10 mouse cellular contexts compared by ENCODE assay signal in the genomic region with DNA sequence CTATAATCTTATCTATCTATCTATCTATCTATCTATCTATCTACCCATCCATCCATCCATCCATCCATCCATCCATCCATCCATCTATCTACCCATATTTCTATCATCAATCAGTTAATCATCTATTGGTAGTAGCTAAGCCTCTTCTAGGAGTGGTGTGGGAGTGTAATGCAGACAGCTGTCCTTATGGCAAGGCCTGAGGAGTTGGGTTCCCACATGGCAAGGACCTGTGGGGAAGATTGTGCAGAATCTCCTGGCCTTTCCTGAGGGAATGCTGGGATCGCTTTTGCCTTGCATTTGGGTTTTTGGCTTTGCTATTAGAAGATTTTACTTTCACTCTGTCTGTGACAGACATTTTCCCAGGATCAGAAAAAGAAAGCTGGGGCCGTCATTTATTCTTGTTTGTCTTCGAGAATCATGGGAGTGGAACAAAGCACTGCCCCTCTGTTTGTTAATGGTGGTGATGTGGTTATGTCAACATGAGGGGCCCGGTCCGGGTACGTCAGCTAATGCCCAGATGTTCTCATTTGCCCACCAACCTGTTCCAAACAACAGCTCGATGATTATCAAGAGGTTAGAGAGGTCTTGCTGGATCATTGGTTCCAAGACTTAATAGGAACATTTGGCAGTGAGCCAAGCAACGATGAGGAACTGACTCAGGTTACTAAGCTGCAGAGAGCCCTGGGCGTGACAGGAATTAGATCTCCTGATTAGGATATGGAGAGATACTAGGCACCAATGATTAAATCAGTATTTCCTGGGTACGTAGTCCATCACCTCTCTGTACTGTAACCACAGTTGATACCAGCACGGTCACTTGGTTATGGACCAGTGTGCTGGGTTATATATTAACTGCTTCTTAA.
DNase-seq lines count a peak whose midpoint lies in the region; ATAC-seq and TF ChIP-seq lines count a peak whose summit lies in the region.
"Had no signal": no experiment of that assay in that cellular context is flagged by ENCODE, and none has a peak within 500 bp of the region (broad histone marks: within the 10 kb centered on the region; RNA-seq: fewer than 3 reads in every experiment).

No protein-coding gene starts in this region.

- no peak overlapping the region for H3K4me3 ChIP-seq in lung, embryonic 14.5 days (ENCODE audit: low read depth, low read length)
- H3K4me3 ChIP-seq in liver, embryonic 16.5 days (ENCODE audit: low read depth, low read length): no peak overlapping the region
- H3K4me3 ChIP-seq: heart, embryonic 15.5 days had no signal

- H3K9ac ChIP-seq in lung, embryonic 14.5 days: no peak overlapping the region
- H3K9ac ChIP-seq in liver, embryonic 16.5 days (ENCODE audit: low read depth, low read length): no peak overlapping the region
- H3K9ac ChIP-seq: heart, embryonic 15.5 days had no signal

- H3K4me2 ChIP-seq in lung, embryonic 14.5 days: no peak overlapping the region
- no peak overlapping the region for H3K4me2 ChIP-seq in liver, embryonic 16.5 days (ENCODE audit: low read depth, low read length)
- H3K4me2 ChIP-seq: heart, embryonic 15.5 days had no signal

- TF ChIP-seq CTCF in lung, embryonic 14.5 days (IDR thresholded peaks at IDR 0.05; ENCODE audit: low read depth): no peak
- no peak for TF ChIP-seq CTCF in brain, embryonic 14.5 days (IDR thresholded peaks at IDR 0.05; ENCODE audit: borderline replicate concordance, extremely low read depth, insufficient read depth, insufficient read length)

- H3K27me3 ChIP-seq in lung, embryonic 14.5 days (ENCODE audit: insufficient read depth, low read length): no peaks in the 10 kb centered on the region
- H3K27me3 ChIP-seq in liver, embryonic 16.5 days (ENCODE audit: control insufficient read depth, insufficient read depth, low read depth, low read length): no peaks in the 10 kb centered on the region
- H3K27me3 ChIP-seq: heart, embryonic 15.5 days had no signal

- no peak for ATAC-seq in lung, embryonic 14.5 days (ENCODE audit: insufficient read depth)
- ATAC-seq in liver, embryonic 16.5 days (ENCODE audit: low read depth): peak; percentile 21; the same call in 1 of the 2 replicates
- ATAC-seq: midbrain, embryonic 16.5 days had no signal

- no peaks in the 10 kb centered on the region for H3K9me3 ChIP-seq in lung, embryonic 14.5 days (ENCODE audit: low read depth, low read length)
- no peaks in the 10 kb centered on the region for H3K9me3 ChIP-seq in liver, embryonic 16.5 days (replicated peaks; ENCODE audit: control insufficient read depth, low read length)
- H3K9me3 ChIP-seq: heart, embryonic 15.5 days had no signal

- WGBS in lung, embryonic 14.5 days: 53% methylated on average over 11 of the region's 11 CpGs
- WGBS in liver, embryonic 16.5 days (ENCODE audit: insufficient replicate concordance): 52% methylated on average over 11 of the region's 11 CpGs

- no peaks in the 10 kb centered on the region for H3K4me1 ChIP-seq in lung, embryonic 14.5 days (ENCODE audit: insufficient read depth)
- H3K4me1 ChIP-seq in liver, embryonic 16.5 days (ENCODE audit: control insufficient read depth, low read depth, low read length): no peaks in the 10 kb centered on the region
- H3K4me1 ChIP-seq: heart, embryonic 15.5 days had no signal

- peak; percentile 57 for DNase-seq in lung, embryonic 14.5 days
- DNase-seq in lung, postnatal 25 days (ENCODE audit: low spot score): no peak
- DNase-seq in brain, embryonic 14.5 days (ENCODE audit: low read depth): peak; percentile 55
- peak; percentile 43 to 62 for DNase-seq in kidney, adult 8-10 months
- DNase-seq in thymus, postnatal 0 days (ENCODE audit: low spot score): no peak
- no peak for DNase-seq in adrenal gland, adult 18-20 months (ENCODE audit: low spot score in 2 of 2)
- DNase-seq in right cerebral cortex, postnatal 25 days: no peak

- TF ChIP-seq POLR2A in brain, embryonic 14.5 days (IDR thresholded peaks at IDR 0.05; ENCODE audit: borderline replicate concordance, extremely low read depth, insufficient read depth, insufficient read length, poor library complexity, severe bottlenecking): no peak

- no peaks in the 10 kb centered on the region for H3K36me3 ChIP-seq in lung, embryonic 14.5 days (ENCODE audit: insufficient read depth)
- H3K36me3 ChIP-seq in liver, embryonic 16.5 days (ENCODE audit: control insufficient read depth, insufficient read depth): no peaks in the 10 kb centered on the region
- H3K36me3 ChIP-seq: heart, embryonic 15.5 days had no signal

- H3K27ac ChIP-seq in lung, embryonic 14.5 days (ENCODE audit: low read depth): no peak overlapping the region
- no peak overlapping the region for H3K27ac ChIP-seq in liver, embryonic 16.5 days (ENCODE audit: low read length)
- H3K27ac ChIP-seq: heart, embryonic 15.5 days had no signal

Comparison
In these comparisons a context has a peak if more than half of its experiments do, and no peak if none do; other contexts are left out.
1. DNase-seq: peak in lung, embryonic 14.5 days (single experiment), brain, embryonic 14.5 days (single experiment) and kidney, adult 8-10 months (2 of 2); none in lung, postnatal 25 days (single experiment), thymus, postnatal 0 days (single experiment), adrenal gland, adult 18-20 months (0 of 2) and right cerebral cortex, postnatal 25 days (single experiment).